In the genomic region with DNA sequence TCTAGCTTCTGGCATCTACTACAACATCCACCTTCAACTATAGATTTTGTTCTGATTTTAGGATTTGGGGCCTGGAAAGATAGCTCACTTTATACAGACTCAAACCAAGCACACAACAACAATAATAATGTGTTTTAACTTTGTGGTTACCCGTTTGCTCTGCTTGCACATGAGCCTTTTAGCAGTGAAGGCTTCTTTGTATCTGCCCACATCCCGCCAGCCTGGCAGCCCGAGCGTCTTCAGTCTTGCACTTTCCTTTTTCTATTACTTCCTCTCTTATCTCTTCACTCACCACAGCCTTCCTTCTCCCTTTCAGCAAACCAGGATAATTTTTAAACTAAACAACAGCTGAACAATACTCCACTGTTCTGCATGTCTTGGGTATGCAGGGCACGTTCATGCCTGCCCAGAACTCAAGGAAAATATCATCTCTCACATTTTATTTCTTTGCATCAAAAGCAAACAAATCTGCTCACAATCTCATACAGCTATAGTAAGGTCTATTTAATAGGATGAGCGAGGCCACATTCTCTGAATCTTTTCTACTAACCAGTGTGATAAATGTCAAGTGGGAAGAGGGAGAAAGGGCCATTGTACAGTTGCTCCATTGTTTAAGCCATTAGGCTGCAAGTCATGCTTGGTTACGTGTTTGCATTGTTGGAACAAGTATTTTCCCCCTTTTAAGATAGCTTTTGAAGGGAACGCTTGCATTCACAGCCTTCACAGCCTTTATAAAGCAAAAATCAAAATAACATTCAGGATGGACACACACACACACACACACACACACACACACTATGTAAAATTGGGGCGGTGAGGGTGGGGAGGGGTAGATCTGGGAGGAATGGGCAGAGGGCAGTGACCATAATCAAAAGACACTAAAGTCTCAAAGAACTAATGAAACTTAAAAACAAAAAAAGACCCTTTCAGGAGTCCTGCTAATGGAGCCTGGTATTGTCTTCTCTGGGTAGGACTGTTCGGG, we compare ENCODE assay signal across 11 mouse cellular contexts. TPM values are rescaled to one million over a fixed set of nuclear protein-coding genes. Genes with fewer than 3 reads are reported as not detected.
A peak's percentile ranks its signal among the peaks of the same experiment; 100 is the strongest.
DNase-seq lines count a peak whose midpoint lies in the region; ATAC-seq and TF ChIP-seq lines count a peak whose summit lies in the region.
"Had no signal": no experiment of that assay in that cellular context is flagged by ENCODE, and none has a peak within 500 bp of the region (broad histone marks: within the 10 kb centered on the region; RNA-seq: fewer than 3 reads in every experiment).

No protein-coding gene starts in this region.

- 0 out of 2 replicates have a peak overlapping the region, but pooled peaks have one; percentile 12 for H3K27ac ChIP-seq in heart, embryonic 13.5 days (replicated peaks)
- no peak overlapping the region for H3K27ac ChIP-seq in heart, adult 2 months
- peak overlapping the region; percentile 60 for H3K27ac ChIP-seq in hindbrain, embryonic 11.5 days (ENCODE audit: low read depth, low read length)
- peak overlapping the region; percentile 2; the same call in 1 of the 2 replicates for H3K27ac ChIP-seq in neural tube, embryonic 15.5 days (replicated peaks)
- no peak overlapping the region for H3K27ac ChIP-seq in liver, embryonic 12.5 days
- H3K27ac ChIP-seq: liver, embryonic 13.5 days had no signal

- H3K79me2 ChIP-seq in heart, adult 2 months (replicated peaks; ENCODE audit: control insufficient read depth, insufficient read depth, low read length): no peaks in the 10 kb centered on the region

- no peak for TF ChIP-seq EP300 in heart, adult 2 months (IDR thresholded peaks at IDR 0.05; ENCODE audit: insufficient read depth, low read depth, low read length)

- TF ChIP-seq CTCF in heart, adult 2 months (IDR thresholded peaks at IDR 0.05): no peak

- H3K36me3 ChIP-seq in heart, embryonic 13.5 days: no peaks in the 10 kb centered on the region
- H3K36me3 ChIP-seq in heart, adult 2 months (ENCODE audit: control insufficient read depth, insufficient read depth, low read length): no peaks in the 10 kb centered on the region
- no peaks in the 10 kb centered on the region for H3K36me3 ChIP-seq in hindbrain, embryonic 11.5 days (ENCODE audit: control insufficient read depth, insufficient read depth, low read length)
- no peaks in the 10 kb centered on the region for H3K36me3 ChIP-seq in neural tube, embryonic 15.5 days
- no peaks in the 10 kb centered on the region for H3K36me3 ChIP-seq in liver, embryonic 12.5 days
- H3K36me3 ChIP-seq: liver, embryonic 13.5 days had no signal

- no peak for DNase-seq in heart, adult 2 months
- DNase-seq in T-cell, adult 2 months (ENCODE audit: low spot score): peak; percentile 21
- DNase-seq in hindbrain, embryonic 11.5 days (ENCODE audit: low spot score): peak; percentile 42
- no peak for DNase-seq in embryo, embryonic 10 days (ENCODE audit: low spot score)
- no peak for DNase-seq in gastrocnemius, adult 18-20 months (ENCODE audit: low spot score)
- DNase-seq: cerebellum, adult 18-20 months; liver, embryonic 13.5 days had no signal

- no peaks in the 10 kb centered on the region for H3K9me3 ChIP-seq in heart, embryonic 13.5 days
- no peaks in the 10 kb centered on the region for H3K9me3 ChIP-seq in hindbrain, embryonic 11.5 days (ENCODE audit: control insufficient read depth, low read length)
- no peaks in the 10 kb centered on the region for H3K9me3 ChIP-seq in neural tube, embryonic 15.5 days (replicated peaks)
- no peaks in the 10 kb centered on the region for H3K9me3 ChIP-seq in liver, embryonic 12.5 days (replicated peaks)
- H3K9me3 ChIP-seq: liver, embryonic 13.5 days had no signal

- no peak for TF ChIP-seq POLR2A in heart, adult 2 months (IDR thresholded peaks at IDR 0.05; ENCODE audit: insufficient read depth, low read depth, low read length)

- H3K4me3 ChIP-seq in heart, embryonic 13.5 days: no peak overlapping the region
- no peak overlapping the region for H3K4me3 ChIP-seq in heart, adult 2 months
- H3K4me3 ChIP-seq in hindbrain, embryonic 11.5 days (ENCODE audit: low read depth, low read length): no peak overlapping the region
- no peak overlapping the region for H3K4me3 ChIP-seq in neural tube, embryonic 15.5 days (replicated peaks)
- no peak overlapping the region for H3K4me3 ChIP-seq in liver, embryonic 12.5 days
- H3K4me3 ChIP-seq: liver, embryonic 13.5 days had no signal

- H3K9ac ChIP-seq in heart, embryonic 13.5 days: no peak overlapping the region
- H3K9ac ChIP-seq in heart, adult 2 months (ENCODE audit: low read depth, low read length): no peak overlapping the region
- 0 out of 2 replicates have a peak overlapping the region, but pooled peaks have one; percentile 12 for H3K9ac ChIP-seq in hindbrain, embryonic 11.5 days (ENCODE audit: low read depth, low read length)
- no peak overlapping the region for H3K9ac ChIP-seq in neural tube, embryonic 15.5 days (replicated peaks)
- H3K9ac ChIP-seq in liver, embryonic 12.5 days: no peak overlapping the region
- H3K9ac ChIP-seq: liver, embryonic 13.5 days had no signal

- peaks cover 17% of the 10 kb centered on the region; the same call in 1 of the 2 replicates for H3K4me1 ChIP-seq in heart, embryonic 13.5 days
- no peaks in the 10 kb centered on the region for H3K4me1 ChIP-seq in heart, adult 2 months (ENCODE audit: control insufficient read depth, insufficient read depth, low read length)
- no peaks in the 10 kb centered on the region for H3K4me1 ChIP-seq in hindbrain, embryonic 11.5 days (replicated peaks; ENCODE audit: control insufficient read depth, insufficient read depth, low read length)
- peaks cover 16% of the 10 kb centered on the region for H3K4me1 ChIP-seq in neural tube, embryonic 15.5 days
- no peaks in the 10 kb centered on the region for H3K4me1 ChIP-seq in liver, embryonic 12.5 days
- H3K4me1 ChIP-seq: liver, embryonic 13.5 days had no signal

- H3K27me3 ChIP-seq in heart, embryonic 13.5 days (replicated peaks): 0 out of 2 replicates have a peak, but pooled peaks cover 4% of the 10 kb centered on the region
- no peaks in the 10 kb centered on the region for H3K27me3 ChIP-seq in heart, adult 2 months (ENCODE audit: control insufficient read depth, insufficient read depth, low read length)
- H3K27me3 ChIP-seq in hindbrain, embryonic 11.5 days (ENCODE audit: control insufficient read depth, insufficient read depth, low read length): no peaks in the 10 kb centered on the region
- no peaks in the 10 kb centered on the region for H3K27me3 ChIP-seq in neural tube, embryonic 15.5 days (replicated peaks)
- H3K27me3 ChIP-seq in liver, embryonic 12.5 days (replicated peaks): no peaks in the 10 kb centered on the region
- H3K27me3 ChIP-seq: CH12.LX; liver, embryonic 13.5 days had no signal

- WGBS in heart, embryonic 13.5 days: 49% methylated on average over 10 of the region's 10 CpGs
- 56% methylated on average over 10 of the region's 10 CpGs for WGBS in heart, adult 2 months
- 35% methylated on average over 10 of the region's 10 CpGs for WGBS in hindbrain, embryonic 11.5 days
- WGBS in neural tube, embryonic 15.5 days: 33% methylated on average over 10 of the region's 10 CpGs
- 41% methylated on average over 10 of the region's 10 CpGs for WGBS in liver, embryonic 12.5 days (ENCODE audit: insufficient replicate concordance)

- intact Hi-C loops in heart, adult 2 months (cut with DNase I): no loop called here

- ATAC-seq in heart, embryonic 13.5 days (ENCODE audit: extremely low read depth, insufficient number of reproducible peaks, low FRiP score, low TSS enrichment): no peak
- peak; percentile 69 for ATAC-seq in hindbrain, embryonic 11.5 days (ENCODE audit: low FRiP score)
- ATAC-seq in neural tube, embryonic 15.5 days (ENCODE audit: low FRiP score): no peak
- no peak for ATAC-seq in liver, embryonic 12.5 days

- H3K4me2 ChIP-seq in heart, embryonic 13.5 days: no peak overlapping the region; the same call in 1 of the 2 replicates
- H3K4me2 ChIP-seq in hindbrain, embryonic 11.5 days (replicated peaks; ENCODE audit: low read depth, low read length): no peak overlapping the region
- no peak overlapping the region for H3K4me2 ChIP-seq in neural tube, embryonic 15.5 days
- no peak overlapping the region for H3K4me2 ChIP-seq in liver, embryonic 12.5 days
- H3K4me2 ChIP-seq: liver, embryonic 13.5 days had no signal

RNA-seq across cellular contexts. Expression of a gene that starts 39.7 kb away (rescaled TPM):
- polyA plus RNA-seq in heart, embryonic 13.5 days (2015; fragmentation: Nextera tagmentation; extraction: Ambion mirVana): 55.0 and 68.3 TPM in 2 replicates
- 10 to 100 TPM; 13.7 to 14.0 TPM for total RNA-seq in heart, adult 2 months (2021)
- 5.3 and 9.8 TPM in 2 replicates for polyA plus RNA-seq in heart, adult 2 months (2012; rRNA removed)
- polyA plus RNA-seq in hindbrain, embryonic 11.5 days (2014; fragmentation: Nextera tagmentation; extraction: Ambion mirVana): 108 and 112 TPM in 2 replicates
- 65.8 and 71.6 TPM in 2 replicates for polyA plus RNA-seq in neural tube, embryonic 15.5 days (2015; fragmentation: Nextera tagmentation; extraction: Ambion mirVana)
- 10 to 100 TPM; 25.3 to 25.8 TPM for total RNA-seq in gastrocnemius, adult 18-20 months (2021)
- polyA plus RNA-seq in liver, embryonic 12.5 days (2016; fragmentation: Nextera tagmentation; extraction: Ambion mirVana): 60.0 and 60.2 TPM in 2 replicates

RNA-seq across cellular contexts. Expression of a gene that starts 40.2 kb away (rescaled TPM):
- 0.96 and 1.1 TPM in 2 replicates for polyA plus RNA-seq in heart, embryonic 13.5 days (2015; fragmentation: Nextera tagmentation; extraction: Ambion mirVana)
- under 1 TPM; 0.29 to 0.32 TPM for total RNA-seq in heart, adult 2 months (2021)
- polyA plus RNA-seq in heart, adult 2 months (2012; rRNA removed): 0.70 and 0.88 TPM in 2 replicates
- 4.0 and 4.3 TPM in 2 replicates for polyA plus RNA-seq in hindbrain, embryonic 11.5 days (2014; fragmentation: Nextera tagmentation; extraction: Ambion mirVana)
- 3.5 and 4.4 TPM in 2 replicates for polyA plus RNA-seq in neural tube, embryonic 15.5 days (2015; fragmentation: Nextera tagmentation; extraction: Ambion mirVana)
- total RNA-seq in gastrocnemius, adult 18-20 months (2021): under 1 TPM; 0.14 to 0.24 TPM
- 0.37 and 0.68 TPM in 2 replicates for polyA plus RNA-seq in liver, embryonic 12.5 days (2016; fragmentation: Nextera tagmentation; extraction: Ambion mirVana)

Comparison
In these comparisons a context has a peak if more than half of its experiments do, and no peak if none do; other contexts are left out.
1. H3K27ac ChIP-seq: peak in heart, embryonic 13.5 days (single experiment), hindbrain, embryonic 11.5 days (single experiment) and neural tube, embryonic 15.5 days (single experiment); none in heart, adult 2 months (single experiment) and liver, embryonic 12.5 days (single experiment).
2. DNase-seq: peak in T-cell, adult 2 months (single experiment) and hindbrain, embryonic 11.5 days (single experiment); none in heart, adult 2 months (0 of 2), embryo, embryonic 10 days (single experiment) and gastrocnemius, adult 18-20 months (single experiment).